Mouse (Mus musculus): ENCODE data around the gene Fam72a. TPM values are rescaled to one million over a fixed set of nuclear protein-coding genes. Genes with fewer than 3 reads are reported as not detected.

Fam72a gene
- polyA plus RNA-seq, 1 experiment from 2014 or later, result 0.91 TPM

Small RNA genes lying within 50 kb of the gene (microRNA-seq; reads per million reads assigned to microRNA genes)
- gene Gm24273, result not detected

Other genes with a start within 250 kb of the Fam72a start
- 0.81 and 1.4 TPM in 2 replicates for gene Ikbke, start 248.3 kb upstream of the Fam72a start, polyA plus RNA-seq (2014; fragmentation: Nextera tagmentation; extraction: Ambion mirVana)
- 33.6 and 35.3 TPM in 2 replicates for gene Srgap2, start 551 bp upstream of the Fam72a start, polyA plus RNA-seq (2014; fragmentation: Nextera tagmentation; extraction: Ambion mirVana)
- gene Avpr1b, start 71.3 kb downstream of the Fam72a start, polyA plus RNA-seq (2014; fragmentation: Nextera tagmentation; extraction: Ambion mirVana), result not detected in 2 replicates
- gene Ctse, start 110.4 kb downstream of the Fam72a start, polyA plus RNA-seq (2014; fragmentation: Nextera tagmentation; extraction: Ambion mirVana), result 0.16 TPM in 1 of 2 replicates, not detected in the other
- 1.1 and 1.6 TPM in 2 replicates for gene Rab7b, start 160.8 kb downstream of the Fam72a start, polyA plus RNA-seq (2014; fragmentation: Nextera tagmentation; extraction: Ambion mirVana)
- gene Slc26a9, start 216.1 kb downstream of the Fam72a start, polyA plus RNA-seq (2014; fragmentation: Nextera tagmentation; extraction: Ambion mirVana), result 0.05 and 0.07 TPM in 2 replicates

Data from hindbrain, embryonic 14.5 days (tissue).